Mouse (Mus musculus): ENCODE data around the gene Cd63. TPM values are rescaled to one million over a fixed set of nuclear protein-coding genes. Genes with fewer than 3 reads are reported as not detected.

Gene Cd63
- total RNA-seq, 1 experiment, result 226 TPM

- TF ChIP-seq ZC3H11A (IDR thresholded peaks at IDR 0.05; ENCODE audit: borderline replicate concordance, low read depth, low read length) (no peak), MAFK (IDR thresholded peaks at IDR 0.05; ENCODE audit: insufficient read depth, low read depth, low read length) (no peak), ZNF384 (IDR thresholded peaks at IDR 0.05; ENCODE audit: low read depth, low read length) (no peak), CHD2 (IDR thresholded peaks at IDR 0.05; ENCODE audit: low read depth, low read length) (no peak), HCFC1 (IDR thresholded peaks at IDR 0.05; ENCODE audit: borderline replicate concordance, insufficient read depth, low read length) (no peak)
- Histone ChIP-seq H3K4me1 (ENCODE audit: control insufficient read depth in 2 of 2, insufficient read depth in 2 of 2, low read length in 2 of 2, poor library complexity in 1 of 2) (peaks cover 0 to 2% of the 10 kb centered on the region in 2 experiments; a peak in 1 of 4 replicates), H3K27ac (ENCODE audit: insufficient read depth, low read depth, low read length, poor library complexity, severe bottlenecking) (no peak overlapping the region), H3K4me3 (ENCODE audit: insufficient read depth in 1 of 2, low read depth in 1 of 2, low read length in 2 of 2, poor library complexity in 1 of 2, severe bottlenecking in 1 of 2) (no peak overlapping the region), H3K36me3 (ENCODE audit: control insufficient read depth, insufficient read depth, low read length, poor library complexity, severe bottlenecking) (no peaks in the 10 kb centered on the region), H3K9ac (ENCODE audit: insufficient read depth, low read depth, low read length, poor library complexity, severe bottlenecking) (no peak overlapping the region), H3K9me3 (ENCODE audit: control insufficient read depth, insufficient read depth, low read depth, low read length) (no peaks in the 10 kb centered on the region)
- in situ Hi-C loops (cut with MboI; ENCODE audit: low sequenced_read_pairs in 2 of 2, unreplicated experiment in 2 of 2), result no loop called here
- no peak for DNase-seq (ENCODE audit: low read depth, low spot score)
Observed at GRCm38 (mm10) chr10:128938457-128938856, 37.7 kb downstream of the Cd63 start.

GRCm38 (mm10) chr10:128938974-128939373 is 38.2 kb downstream of the Cd63 start:
- no peak overlapping the region for H3K4me3 ChIP-seq (ENCODE audit: insufficient read depth in 1 of 2, low read depth in 1 of 2, low read length in 2 of 2, poor library complexity in 1 of 2, severe bottlenecking in 1 of 2)
- DNase-seq (ENCODE audit: low read depth, low spot score), result no peak
- no peaks in the 10 kb centered on the region for H3K36me3 ChIP-seq (ENCODE audit: control insufficient read depth, insufficient read depth, low read length, poor library complexity, severe bottlenecking)
- no peak overlapping the region for H3K9ac ChIP-seq (ENCODE audit: insufficient read depth, low read depth, low read length, poor library complexity, severe bottlenecking)
- TF ChIP-seq MAFK (IDR thresholded peaks at IDR 0.05; ENCODE audit: insufficient read depth, low read depth, low read length), result no peak
- H3K9me3 ChIP-seq (ENCODE audit: control insufficient read depth, insufficient read depth, low read depth, low read length), result no peaks in the 10 kb centered on the region
- in situ Hi-C loops (cut with MboI; ENCODE audit: low sequenced_read_pairs in 2 of 2, unreplicated experiment in 2 of 2), result no loop called here
- peaks cover 0 to 2% of the 10 kb centered on the region in 2 experiments; a peak in 1 of 4 replicates for H3K4me1 ChIP-seq (ENCODE audit: control insufficient read depth in 2 of 2, insufficient read depth in 2 of 2, low read length in 2 of 2, poor library complexity in 1 of 2)
- H3K27ac ChIP-seq (ENCODE audit: insufficient read depth, low read depth, low read length, poor library complexity, severe bottlenecking), result no peak overlapping the region

GRCm38 (mm10) chr10:128940475-128941061 is 39.8 kb downstream of the Cd63 start:
- no peaks in the 10 kb centered on the region for H3K36me3 ChIP-seq (ENCODE audit: control insufficient read depth, insufficient read depth, low read length, poor library complexity, severe bottlenecking)
- TF ChIP-seq MAFK (IDR thresholded peaks at IDR 0.05; ENCODE audit: insufficient read depth, low read depth, low read length), result no peak
- TF ChIP-seq ZC3H11A (IDR thresholded peaks at IDR 0.05; ENCODE audit: borderline replicate concordance, low read depth, low read length), result no peak
- TF ChIP-seq CHD2 (IDR thresholded peaks at IDR 0.05; ENCODE audit: low read depth, low read length), result no peak
- no peak for TF ChIP-seq ZNF384 (IDR thresholded peaks at IDR 0.05; ENCODE audit: low read depth, low read length)
- no peak for TF ChIP-seq HCFC1 (IDR thresholded peaks at IDR 0.05; ENCODE audit: borderline replicate concordance, insufficient read depth, low read length)
- no peak overlapping the region for H3K9ac ChIP-seq (ENCODE audit: insufficient read depth, low read depth, low read length, poor library complexity, severe bottlenecking)
- H3K9me3 ChIP-seq (ENCODE audit: control insufficient read depth, insufficient read depth, low read depth, low read length), result no peaks in the 10 kb centered on the region
- in situ Hi-C loops (cut with MboI; ENCODE audit: low sequenced_read_pairs in 2 of 2, unreplicated experiment in 2 of 2), result no loop called here
- no peak overlapping the region for H3K4me3 ChIP-seq (ENCODE audit: insufficient read depth in 1 of 2, low read depth in 1 of 2, low read length in 2 of 2, poor library complexity in 1 of 2, severe bottlenecking in 1 of 2)
- DNase-seq (ENCODE audit: low read depth, low spot score), result no peak
- H3K4me1 ChIP-seq (ENCODE audit: control insufficient read depth in 2 of 2, insufficient read depth in 2 of 2, low read length in 2 of 2, poor library complexity in 1 of 2), result no peaks in the 10 kb centered on the region
- no peak overlapping the region for H3K27ac ChIP-seq (ENCODE audit: insufficient read depth, low read depth, low read length, poor library complexity, severe bottlenecking)

- no peaks in the 10 kb centered on the region for H3K4me1 ChIP-seq (ENCODE audit: control insufficient read depth in 2 of 2, insufficient read depth in 2 of 2, low read length in 2 of 2, poor library complexity in 1 of 2)
Observed at GRCm38 (mm10) chr10:128945675-128946074, 44.9 kb downstream of the Cd63 start.

GRCm38 (mm10) chr10:128947496-128947895 is 46.7 kb downstream of the Cd63 start:
- H3K9ac ChIP-seq (ENCODE audit: insufficient read depth, low read depth, low read length, poor library complexity, severe bottlenecking), result no peak overlapping the region
- in situ Hi-C loops (cut with MboI; ENCODE audit: low sequenced_read_pairs in 2 of 2, unreplicated experiment in 2 of 2), result no loop called here
- H3K4me1 ChIP-seq (ENCODE audit: control insufficient read depth in 2 of 2, insufficient read depth in 2 of 2, low read length in 2 of 2, poor library complexity in 1 of 2), result no peaks in the 10 kb centered on the region
- H3K4me3 ChIP-seq (ENCODE audit: insufficient read depth in 1 of 2, low read depth in 1 of 2, low read length in 2 of 2, poor library complexity in 1 of 2, severe bottlenecking in 1 of 2), result no peak overlapping the region
- no peak for DNase-seq (ENCODE audit: low read depth, low spot score)
- no peak overlapping the region for H3K27ac ChIP-seq (ENCODE audit: insufficient read depth, low read depth, low read length, poor library complexity, severe bottlenecking)
- TF ChIP-seq HCFC1 (IDR thresholded peaks at IDR 0.05; ENCODE audit: borderline replicate concordance, insufficient read depth, low read length), result no peak
- H3K36me3 ChIP-seq (ENCODE audit: control insufficient read depth, insufficient read depth, low read length, poor library complexity, severe bottlenecking), result no peaks in the 10 kb centered on the region
- H3K9me3 ChIP-seq (ENCODE audit: control insufficient read depth, insufficient read depth, low read depth, low read length), result no peaks in the 10 kb centered on the region

More at GRCm38 (mm10) chr10:128945675-128946074, 44.9 kb downstream of the Cd63 start:
- in situ Hi-C loops (cut with MboI; ENCODE audit: low sequenced_read_pairs in 2 of 2, unreplicated experiment in 2 of 2), result no loop called here
- no peak overlapping the region for H3K27ac ChIP-seq (ENCODE audit: insufficient read depth, low read depth, low read length, poor library complexity, severe bottlenecking)
- no peak for TF ChIP-seq ZNF384 (IDR thresholded peaks at IDR 0.05; ENCODE audit: low read depth, low read length)
- TF ChIP-seq MAFK (IDR thresholded peaks at IDR 0.05; ENCODE audit: insufficient read depth, low read depth, low read length), result no peak
- no peak for TF ChIP-seq ZC3H11A (IDR thresholded peaks at IDR 0.05; ENCODE audit: borderline replicate concordance, low read depth, low read length)
- no peak for TF ChIP-seq CHD2 (IDR thresholded peaks at IDR 0.05; ENCODE audit: low read depth, low read length)
- TF ChIP-seq HCFC1 (IDR thresholded peaks at IDR 0.05; ENCODE audit: borderline replicate concordance, insufficient read depth, low read length), result no peak
- no peak overlapping the region for H3K4me3 ChIP-seq (ENCODE audit: insufficient read depth in 1 of 2, low read depth in 1 of 2, low read length in 2 of 2, poor library complexity in 1 of 2, severe bottlenecking in 1 of 2)
- DNase-seq (ENCODE audit: low read depth, low spot score), result no peak
- H3K9me3 ChIP-seq (ENCODE audit: control insufficient read depth, insufficient read depth, low read depth, low read length), result no peaks in the 10 kb centered on the region
- no peaks in the 10 kb centered on the region for H3K36me3 ChIP-seq (ENCODE audit: control insufficient read depth, insufficient read depth, low read length, poor library complexity, severe bottlenecking)
- H3K9ac ChIP-seq (ENCODE audit: insufficient read depth, low read depth, low read length, poor library complexity, severe bottlenecking), result no peak overlapping the region

All from ES-E14 (cell line).